Mouse (Mus musculus): ENCODE measurements around the gene Otub1.

GRCm38 (mm10) chr19:7225096-7225690, 19.1 kb upstream of the Otub1 start:
- TF ChIP-seq REST (IDR thresholded peaks at IDR 0.05; ENCODE audit: insufficient read depth, insufficient read length) = no peak
- TF ChIP-seq POLR2AphosphoS2 (IDR thresholded peaks at IDR 0.05; ENCODE audit: insufficient read length, low read depth) = no peak
- TF ChIP-seq MAX (IDR thresholded peaks at IDR 0.05; ENCODE audit: low read depth) = no peak
- no peak for TF ChIP-seq USF1 (IDR thresholded peaks at IDR 0.05; ENCODE audit: low read depth)
- no peak for TF ChIP-seq POLR2A (IDR thresholded peaks at IDR 0.05; ENCODE audit: insufficient read length, low read depth)
- no peak for TF ChIP-seq MYOD1 (IDR thresholded peaks at IDR 0.05; ENCODE audit: control insufficient read depth in 1 of 3, insufficient read length in 2 of 3, low read depth in 2 of 3)

Measured in myocyte (in vitro differentiated cells).